Mouse (Mus musculus) MEL (cell line): Measurements from ENCODE around the gene Slc35d1. TPM values are rescaled to one million over a fixed set of nuclear protein-coding genes. Genes with fewer than 3 reads are reported as not detected.
A peak's percentile ranks its signal among the peaks of the same experiment; 100 is the strongest.

Experiments used
- DNase-seq: peaks from one replicate; pipeline ENCODE4 v3.0.0; 2011; ENCODE audit warnings: low read depth, low spot score
- H3K27ac ChIP-seq: 2 replicates; pipeline ENCODE4 v1.5.1; 2012; ENCODE audit warnings: low read depth, mild to moderate bottlenecking, control low read depth, low read length, moderate library complexity; ENCODE audit not compliant: control insufficient read depth
- H3K27me3 ChIP-seq, 2 experiments: fragments of 150-350 bp in 1 of 2; sonication (generic) in 1 of 2; 2 replicates each; pipeline ENCODE4 v1.6.1; 2012; ENCODE audit warnings: low read length in 2 of 2, mild to moderate bottlenecking in 2 of 2, improper control_type of control experiment in 1 of 2, moderate library complexity in 1 of 2; ENCODE audit not compliant: insufficient read depth in 2 of 2, control insufficient read depth in 1 of 2
- H3K36me3 ChIP-seq, 2 experiments: 2 replicates each; pipeline ENCODE4 v1.6.1; 2012 to 2014; ENCODE audit warnings: low read length in 2 of 2, improper control_type of control experiment in 1 of 2, inconsistent platforms in 1 of 2, mild to moderate bottlenecking in 1 of 2; ENCODE audit not compliant: insufficient read depth in 2 of 2, control insufficient read depth in 1 of 2
- H3K4me1 ChIP-seq, 2 experiments: fragments of 150-350 bp in 1 of 2; sonication (generic) in 1 of 2; 2 replicates each; pipeline ENCODE4 v1.6.1; 2012; ENCODE audit warnings: low read length in 2 of 2, improper control_type of control experiment in 1 of 2, mild to moderate bottlenecking in 1 of 2; ENCODE audit not compliant: insufficient read depth in 2 of 2, control insufficient read depth in 1 of 2
- H3K4me3 ChIP-seq, 2 experiments: fragments of 150-350 bp in 1 of 2; sonication (generic) in 1 of 2; 2 replicates each; pipeline ENCODE4 v1.5.1; 2012; ENCODE audit warnings: low read depth in 2 of 2, low read length in 2 of 2, mild to moderate bottlenecking in 2 of 2, moderate library complexity in 2 of 2, control low read depth in 1 of 2, improper control_type of control experiment in 1 of 2; ENCODE audit not compliant: control insufficient read depth in 1 of 2, insufficient read depth in 1 of 2
- H3K79me2 ChIP-seq: 2 replicates; pipeline ENCODE4 v1.6.1; 2012; ENCODE audit warnings: mild to moderate bottlenecking, low read length, moderate library complexity; ENCODE audit not compliant: control insufficient read depth, poor library complexity, insufficient read depth
- H3K9ac ChIP-seq: 2 replicates; pipeline ENCODE4 v1.6.1; 2012; ENCODE audit warnings: low read depth, mild to moderate bottlenecking, control low read depth, low read length, moderate library complexity; ENCODE audit not compliant: control insufficient read depth, poor library complexity, severe bottlenecking
- H3K9me3 ChIP-seq: fragments of 150-350 bp; sonication (generic); replicated peaks from 2 replicates; pipeline ENCODE4 v1.6.1; 2012; ENCODE audit warnings: mild to moderate bottlenecking, low read length, improper control_type of control experiment, moderate library complexity; ENCODE audit not compliant: insufficient read depth
- CHD1 ChIP-seq: IDR thresholded peaks from 2 replicates; pipeline ENCODE4 v1.6.1; 2012; ENCODE audit warnings: low read depth, mild to moderate bottlenecking, inconsistent platforms, low read length, improper control_type of control experiment
- CTCF ChIP-seq, 3 experiments: IDR thresholded peaks in 2 of 3; conservative IDR thresholded peaks in 1 of 3; 2 replicates each; pipeline ENCODE4 v1.5.1; 2011 to 2012; ENCODE audit warnings: low read length in 3 of 3, low read depth in 2 of 3, mild to moderate bottlenecking in 2 of 3, improper control_type of control experiment in 1 of 3, inconsistent platforms in 1 of 3, mixed read lengths in 1 of 3, moderate library complexity in 1 of 3; ENCODE audit not compliant: control insufficient read depth in 1 of 3, insufficient read depth in 1 of 3, poor library complexity in 1 of 3, severe bottlenecking in 1 of 3
- E2F4 ChIP-seq: IDR thresholded peaks from 2 replicates; pipeline ENCODE4 v1.6.1; 2011; ENCODE audit warnings: low read depth, low read length, improper control_type of control experiment, borderline replicate concordance
- ETS1 ChIP-seq: IDR thresholded peaks from 2 replicates; pipeline ENCODE4 v1.6.1; 2012; ENCODE audit warnings: low read depth, mild to moderate bottlenecking, inconsistent platforms, low read length, improper control_type of control experiment, moderate library complexity
- GATA1 ChIP-seq: IDR thresholded peaks from 2 replicates; pipeline ENCODE4 v1.6.1; 2011; ENCODE audit warnings: low read depth, low read length, improper control_type of control experiment
- HCFC1 ChIP-seq: IDR thresholded peaks from 2 replicates; pipeline ENCODE4 v1.6.1; 2012; ENCODE audit warnings: low read depth, mild to moderate bottlenecking, inconsistent platforms, low read length, improper control_type of control experiment, moderate library complexity
- JUND ChIP-seq: IDR thresholded peaks from 2 replicates; pipeline ENCODE4 v1.6.1; 2011; ENCODE audit warnings: low read depth, mild to moderate bottlenecking, improper control_type of control experiment, low read length
- MAFK ChIP-seq: IDR thresholded peaks from 2 replicates; pipeline ENCODE4 v1.6.1; 2011; ENCODE audit warnings: low read depth, mild to moderate bottlenecking, low read length, improper control_type of control experiment, borderline replicate concordance
- MAZ ChIP-seq: IDR thresholded peaks from 2 replicates; pipeline ENCODE4 v1.6.1; 2012; ENCODE audit warnings: low read depth, mild to moderate bottlenecking, inconsistent platforms, low read length, improper control_type of control experiment
- MEF2A ChIP-seq: IDR thresholded peaks from 2 replicates; pipeline ENCODE4 v1.6.1; 2014; ENCODE audit warnings: low read depth, mild to moderate bottlenecking, inconsistent platforms, low read length, improper control_type of control experiment; ENCODE audit not compliant: poor library complexity, insufficient replicate concordance, severe bottlenecking; ENCODE audit errors: extremely low read depth
- MYB ChIP-seq: IDR thresholded peaks from 2 replicates; pipeline ENCODE4 v1.6.1; 2011; ENCODE audit warnings: mild to moderate bottlenecking, low read depth, low read length, improper control_type of control experiment
- MYC ChIP-seq: IDR thresholded peaks from 2 replicates; pipeline ENCODE4 v1.6.1; 2011; ENCODE audit warnings: low read depth, mild to moderate bottlenecking, low read length, improper control_type of control experiment, moderate library complexity
- NELFE ChIP-seq: IDR thresholded peaks from 2 replicates; pipeline ENCODE4 v1.6.1; 2011; ENCODE audit warnings: low read depth, low read length, improper control_type of control experiment
- RCOR1 ChIP-seq: IDR thresholded peaks from 2 replicates; pipeline ENCODE4 v1.6.1; 2012; ENCODE audit warnings: low read depth, mild to moderate bottlenecking, inconsistent platforms, low read length, improper control_type of control experiment
- SMC3 ChIP-seq: IDR thresholded peaks from 2 replicates; pipeline ENCODE4 v1.6.1; 2011; ENCODE audit warnings: low read depth, low read length, improper control_type of control experiment
- TAL1 ChIP-seq: IDR thresholded peaks from 2 replicates; pipeline ENCODE4 v1.6.1; 2012; ENCODE audit warnings: mild to moderate bottlenecking, inconsistent platforms, low read length, moderate library complexity, mixed read lengths
- TBP ChIP-seq: IDR thresholded peaks from 2 replicates; pipeline ENCODE4 v1.8.0; 2011; ENCODE audit warnings: low read depth, low read length, improper control_type of control experiment
- UBTF ChIP-seq: IDR thresholded peaks from 2 replicates; pipeline ENCODE4 v1.6.1; 2012; ENCODE audit warnings: low read depth, mild to moderate bottlenecking, inconsistent platforms, low read length, improper control_type of control experiment, moderate library complexity, borderline replicate concordance; ENCODE audit not compliant: insufficient read depth
- USF1 ChIP-seq: IDR thresholded peaks from 2 replicates; pipeline ENCODE4 v1.6.1; 2014; ENCODE audit warnings: low read depth, mild to moderate bottlenecking, inconsistent platforms, low read length, improper control_type of control experiment, moderate library complexity
- ZC3H11A ChIP-seq: IDR thresholded peaks from 2 replicates; pipeline ENCODE4 v1.6.1; 2012; ENCODE audit warnings: low read depth, mild to moderate bottlenecking, inconsistent platforms, low read length, improper control_type of control experiment
- polyA plus RNA-seq, 2 experiments: library from polyadenylated mRNA; stranded (reverse) in 1 of 2; unstranded in 1 of 2; fragments of >175 nt in 1 of 2; fragments of >200 nt in 1 of 2; gene quantifications; 2 replicates each; pipeline versions ENCODE4 v1.2.1 to v1.2.4; 2012; ENCODE audit warnings: low replicate concordance in 2 of 2, low read depth in 1 of 2; ENCODE audit not compliant: insufficient read length in 2 of 2, insufficient read depth in 1 of 2, missing spikeins in 1 of 2
- total RNA-seq: library from RNA; depleted of rRNA; stranded (reverse); fragments of 300-350 nt; gene quantifications from 2 replicates; pipeline ENCODE4 v1.2.3, GENCODE M21; 2012

Gene Slc35d1
- total and polyA plus RNA-seq, 3 experiments, result 5.0 to 33.7 (median 10.0) TPM

DNA sequence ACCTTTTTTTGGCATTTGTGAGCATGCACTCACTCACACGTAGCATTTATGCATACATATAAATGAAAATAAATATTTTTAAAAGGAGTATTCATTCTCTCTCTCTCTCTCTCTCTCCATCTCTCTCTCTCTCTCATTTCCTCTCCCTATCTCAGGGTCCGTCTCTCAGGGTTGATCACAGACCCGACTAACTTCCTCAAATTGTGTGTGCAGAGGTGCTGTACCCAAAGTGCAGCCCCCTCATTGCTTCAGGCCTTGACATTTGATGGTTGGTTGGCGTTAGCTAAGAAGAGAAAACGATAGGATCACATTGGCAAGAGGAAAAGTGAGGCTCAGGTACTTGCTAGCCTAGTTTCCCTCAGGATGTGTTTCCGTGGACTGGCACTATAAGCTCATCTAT, 6.8 kb upstream of the Slc35d1 start:
- Histone ChIP-seq H3K27me3 (no peaks in the 10 kb centered on the region), H3K79me2 (no peaks in the 10 kb centered on the region), H3K4me3 (no peak overlapping the region), H3K9me3 (no peaks in the 10 kb centered on the region), H3K9ac (no peak overlapping the region), H3K36me3 (peaks cover 0 to 3% of the 10 kb centered on the region in 2 experiments; a peak in 1 of 4 replicates), H3K4me1 (peaks cover 0 to 9% of the 10 kb centered on the region in 2 experiments; a peak in 2 of 4 replicates), H3K27ac (no peak overlapping the region)
- TF ChIP-seq NELFE (no peak), JUND (0 out of 2 replicates have a peak, but pooled peaks have one; percentile 60)
- peak; percentile 61 for DNase-seq

- TF ChIP-seq TBP (no peak), MAFK (no peak), ZC3H11A (no peak), MEF2A (no peak), TAL1 (no peak), GATA1 (no peak), E2F4 (no peak)
- Histone ChIP-seq H3K4me1 (peaks cover 3 to 9% of the 10 kb centered on the region in 2 experiments; a peak in 3 of 4 replicates), H3K79me2 (peaks cover 11% of the 10 kb centered on the region), H3K9ac (no peak overlapping the region), H3K9me3 (no peaks in the 10 kb centered on the region), H3K27ac (no peak overlapping the region), H3K27me3 (no peaks in the 10 kb centered on the region), H3K4me3 (no peak overlapping the region), H3K36me3 (peaks cover 0 to 7% of the 10 kb centered on the region in 2 experiments; a peak in 2 of 4 replicates)
- DNase-seq, result no peak
Observed at GRCm38 (mm10) chr4:103219011-103219410, 4.0 kb upstream of the Slc35d1 start.

DNA sequence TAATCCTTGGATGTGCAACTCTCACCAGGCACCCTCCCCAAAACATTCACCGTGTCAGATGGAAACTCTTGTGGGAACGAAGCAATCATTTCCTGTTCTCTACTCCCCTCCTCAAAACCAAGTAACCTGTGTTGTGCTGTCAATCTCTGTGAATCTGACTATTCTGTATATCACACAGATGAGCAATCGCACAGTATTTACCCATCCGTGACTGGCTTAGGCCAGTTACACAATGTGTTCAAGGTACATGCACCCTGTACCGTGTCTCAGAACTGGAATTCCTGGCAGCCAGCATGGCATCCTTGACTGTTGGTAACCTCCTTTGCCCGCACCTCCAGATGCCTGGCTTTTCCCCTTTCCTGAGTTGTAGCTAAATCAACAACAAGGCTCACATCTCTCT, 1.1 kb upstream of the Slc35d1 start:
- Histone ChIP-seq H3K27me3 (no peaks in the 10 kb centered on the region), H3K9ac (no peak overlapping the region), H3K9me3 (no peaks in the 10 kb centered on the region), H3K4me1 (peaks cover 0 to 5% of the 10 kb centered on the region in 2 experiments; a peak in 3 of 4 replicates), H3K27ac (no peak overlapping the region), H3K79me2 (peaks cover 14% of the 10 kb centered on the region), H3K4me3 (no peak overlapping the region), H3K36me3 (peaks cover 0 to 8% of the 10 kb centered on the region in 2 experiments; a peak in 3 of 4 replicates)
- no peak for DNase-seq
- TF ChIP-seq MYB, result no peak
- TF ChIP-seq SMC3, result no peak
- no peak for TF ChIP-seq UBTF
- TF ChIP-seq MAZ, result no peak
- TF ChIP-seq USF1, result no peak
- no peak for TF ChIP-seq ETS1
- TF ChIP-seq CTCF (IDR thresholded peaks at IDR 0.05 in 2 of 3, conservative IDR thresholded peaks at IDR 0.05 in 1 of 3; ENCODE audit: control insufficient read depth in 1 of 3, insufficient read depth in 1 of 3, low read depth in 2 of 3, low read length in 3 of 3, poor library complexity in 1 of 3, severe bottlenecking in 1 of 3), result no peak
- TF ChIP-seq NELFE, result no peak
- TF ChIP-seq MYC, result no peak
- no peak for TF ChIP-seq HCFC1
- no peak for TF ChIP-seq RCOR1
- no peak for TF ChIP-seq CHD1
